Mouse (Mus musculus): ENCODE results near the gene Pik3c2g. TPM values are rescaled to one million over a fixed set of nuclear protein-coding genes. Genes with fewer than 3 reads are reported as not detected.

Gene Pik3c2g
- polyA plus RNA-seq, 1 experiment: 0.02 TPM

- Histone ChIP-seq H3K4me1 (ENCODE audit: control insufficient read depth, insufficient read depth, low read length) (no peaks in the 10 kb centered on the region), H3K27ac (ENCODE audit: insufficient read depth, low read length) (no peak overlapping the region), H3K4me3 (ENCODE audit: insufficient read depth, low read length) (no peak overlapping the region)
- TF ChIP-seq POLR2A (IDR thresholded peaks at IDR 0.05; ENCODE audit: extremely low read depth, insufficient read depth, low read length) (no peak), CTCF (IDR thresholded peaks at IDR 0.05; ENCODE audit: extremely low read depth, insufficient read depth, low read length) (no peak)
Observed at GRCm38 (mm10) chr6:139851705-139852603, 264.9 kb downstream of the Pik3c2g start.

DNA sequence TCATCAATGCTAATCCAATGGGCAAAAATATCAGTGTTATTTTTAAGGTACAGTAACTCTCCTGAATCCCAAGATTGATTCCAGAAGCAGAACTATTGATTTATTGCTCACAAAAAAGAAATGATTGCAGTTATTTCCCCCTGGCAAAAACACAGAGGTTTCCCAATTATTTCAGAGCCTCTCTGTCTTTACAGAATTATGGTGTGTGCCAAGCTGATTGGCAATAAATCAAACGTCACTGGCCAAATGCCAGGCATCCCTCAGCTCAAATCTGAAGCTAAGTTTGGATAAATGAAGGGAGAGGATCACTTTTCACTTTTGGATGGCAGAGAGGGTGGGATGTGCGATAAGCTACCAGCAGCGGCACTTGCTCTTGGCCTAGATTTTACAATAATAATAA is 265.8 kb downstream of the Pik3c2g start:
- TF ChIP-seq CTCF (IDR thresholded peaks at IDR 0.05; ENCODE audit: extremely low read depth, insufficient read depth, low read length) (no peak), POLR2A (IDR thresholded peaks at IDR 0.05; ENCODE audit: extremely low read depth, insufficient read depth, low read length) (no peak)
- H3K27ac ChIP-seq (ENCODE audit: insufficient read depth, low read length): no peak overlapping the region
- no peak overlapping the region for H3K4me3 ChIP-seq (ENCODE audit: insufficient read depth, low read length)
- no peaks in the 10 kb centered on the region for H3K4me1 ChIP-seq (ENCODE audit: control insufficient read depth, insufficient read depth, low read length)

GRCm38 (mm10) chr6:139860141-139860540 is 273.1 kb downstream of the Pik3c2g start:
- Histone ChIP-seq H3K4me1 (ENCODE audit: control insufficient read depth, insufficient read depth, low read length) (no peaks in the 10 kb centered on the region), H3K27ac (ENCODE audit: insufficient read depth, low read length) (no peak overlapping the region), H3K4me3 (ENCODE audit: insufficient read depth, low read length) (no peak overlapping the region)
- no peak for TF ChIP-seq CTCF (IDR thresholded peaks at IDR 0.05; ENCODE audit: extremely low read depth, insufficient read depth, low read length)
- no peak for TF ChIP-seq POLR2A (IDR thresholded peaks at IDR 0.05; ENCODE audit: extremely low read depth, insufficient read depth, low read length)

- Histone ChIP-seq H3K4me1 (ENCODE audit: control insufficient read depth, insufficient read depth, low read length) (no peaks in the 10 kb centered on the region), H3K4me3 (ENCODE audit: insufficient read depth, low read length) (no peak overlapping the region), H3K27ac (ENCODE audit: insufficient read depth, low read length) (no peak overlapping the region)
- TF ChIP-seq POLR2A (IDR thresholded peaks at IDR 0.05; ENCODE audit: extremely low read depth, insufficient read depth, low read length) (no peak), CTCF (IDR thresholded peaks at IDR 0.05; ENCODE audit: extremely low read depth, insufficient read depth, low read length) (no peak)
Observed at GRCm38 (mm10) chr6:139861534-139861933, 274.5 kb downstream of the Pik3c2g start.

DNA sequence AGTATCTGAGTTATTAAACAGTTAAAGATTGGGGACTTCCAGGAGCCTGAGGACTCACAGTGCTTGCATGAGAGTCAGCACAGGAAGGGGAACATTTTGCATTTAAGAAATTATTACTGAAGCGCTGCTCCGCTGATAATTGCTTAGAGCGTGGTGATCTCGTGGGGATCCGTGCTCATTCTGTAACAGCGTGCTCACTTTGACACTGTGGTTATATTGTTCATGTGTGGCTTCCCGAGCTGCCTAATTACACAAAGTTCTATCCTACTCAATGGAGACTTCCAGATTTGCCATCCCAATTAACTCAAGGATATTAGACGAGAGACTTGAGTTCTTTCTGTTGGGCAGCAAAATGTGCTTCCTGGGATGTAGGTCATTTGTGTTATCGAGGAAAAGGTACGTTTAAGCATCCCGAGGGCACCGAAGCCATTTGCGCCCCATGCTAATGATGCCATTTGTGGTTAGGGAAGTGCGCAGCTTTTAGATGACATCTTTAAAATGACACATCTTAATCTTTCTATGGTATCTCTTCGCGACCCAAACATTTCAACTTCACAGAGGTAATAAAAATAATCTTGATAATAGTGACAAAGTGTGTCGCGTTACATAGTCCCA is 278.1 kb downstream of the Pik3c2g start:
- Histone ChIP-seq H3K27ac (ENCODE audit: insufficient read depth, low read length) (no peak overlapping the region), H3K4me3 (ENCODE audit: insufficient read depth, low read length) (no peak overlapping the region), H3K4me1 (ENCODE audit: control insufficient read depth, insufficient read depth, low read length) (no peaks in the 10 kb centered on the region)
- no peak for TF ChIP-seq CTCF (IDR thresholded peaks at IDR 0.05; ENCODE audit: extremely low read depth, insufficient read depth, low read length)
- no peak for TF ChIP-seq POLR2A (IDR thresholded peaks at IDR 0.05; ENCODE audit: extremely low read depth, insufficient read depth, low read length)

DNA sequence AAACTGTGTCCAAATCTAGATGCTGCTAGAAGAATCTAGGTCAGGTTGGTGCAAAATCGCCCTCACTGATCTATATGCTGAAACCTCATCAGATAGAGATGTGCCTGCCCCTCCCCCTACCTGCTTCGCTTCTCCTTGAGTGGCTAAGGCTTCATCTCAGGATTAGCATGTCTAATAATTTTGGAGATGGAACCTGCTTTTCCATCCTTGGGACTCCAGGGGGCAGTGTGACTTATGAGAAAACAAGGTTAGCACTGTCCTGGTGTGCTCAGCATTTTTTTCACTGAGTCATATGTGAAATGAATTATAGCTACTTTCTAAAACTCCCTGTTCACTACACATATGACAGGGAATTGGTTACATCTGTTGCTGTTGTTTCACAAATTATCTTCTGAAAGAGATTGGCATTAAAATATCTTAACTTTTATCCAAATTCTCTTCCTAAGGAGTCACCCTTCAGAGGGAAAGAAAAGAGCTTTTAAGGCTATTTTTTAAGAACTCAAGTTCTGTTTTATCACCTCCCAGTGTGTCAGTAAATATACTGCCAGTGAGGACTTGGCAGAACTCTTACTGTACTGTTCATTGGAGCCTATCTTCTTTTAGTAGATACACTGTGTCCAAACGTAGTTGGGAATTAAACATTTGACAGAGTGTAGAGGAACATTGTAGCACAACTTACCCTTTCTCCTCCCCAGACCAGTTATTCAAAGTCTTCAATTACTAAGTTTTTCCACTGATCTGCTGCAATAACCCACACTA is 287.6 kb downstream of the Pik3c2g start:
- peaks cover 1% of the 10 kb centered on the region; the same call in 1 of the 2 replicates for H3K4me1 ChIP-seq (ENCODE audit: control insufficient read depth, insufficient read depth, low read length)
- no peak overlapping the region for H3K4me3 ChIP-seq (ENCODE audit: insufficient read depth, low read length)
- TF ChIP-seq CTCF (IDR thresholded peaks at IDR 0.05; ENCODE audit: extremely low read depth, insufficient read depth, low read length): peak; percentile 57
- no peak for TF ChIP-seq POLR2A (IDR thresholded peaks at IDR 0.05; ENCODE audit: extremely low read depth, insufficient read depth, low read length)
- H3K27ac ChIP-seq (ENCODE audit: insufficient read depth, low read length): no peak overlapping the region

- Histone ChIP-seq H3K27ac (ENCODE audit: insufficient read depth, low read length) (no peak overlapping the region), H3K4me3 (ENCODE audit: insufficient read depth, low read length) (no peak overlapping the region), H3K4me1 (ENCODE audit: control insufficient read depth, insufficient read depth, low read length) (peaks cover 1% of the 10 kb centered on the region; the same call in 1 of the 2 replicates)
- TF ChIP-seq CTCF (IDR thresholded peaks at IDR 0.05; ENCODE audit: extremely low read depth, insufficient read depth, low read length) (no peak), POLR2A (IDR thresholded peaks at IDR 0.05; ENCODE audit: extremely low read depth, insufficient read depth, low read length) (no peak)
Observed at GRCm38 (mm10) chr6:139876691-139877090, 289.7 kb downstream of the Pik3c2g start.

DNA sequence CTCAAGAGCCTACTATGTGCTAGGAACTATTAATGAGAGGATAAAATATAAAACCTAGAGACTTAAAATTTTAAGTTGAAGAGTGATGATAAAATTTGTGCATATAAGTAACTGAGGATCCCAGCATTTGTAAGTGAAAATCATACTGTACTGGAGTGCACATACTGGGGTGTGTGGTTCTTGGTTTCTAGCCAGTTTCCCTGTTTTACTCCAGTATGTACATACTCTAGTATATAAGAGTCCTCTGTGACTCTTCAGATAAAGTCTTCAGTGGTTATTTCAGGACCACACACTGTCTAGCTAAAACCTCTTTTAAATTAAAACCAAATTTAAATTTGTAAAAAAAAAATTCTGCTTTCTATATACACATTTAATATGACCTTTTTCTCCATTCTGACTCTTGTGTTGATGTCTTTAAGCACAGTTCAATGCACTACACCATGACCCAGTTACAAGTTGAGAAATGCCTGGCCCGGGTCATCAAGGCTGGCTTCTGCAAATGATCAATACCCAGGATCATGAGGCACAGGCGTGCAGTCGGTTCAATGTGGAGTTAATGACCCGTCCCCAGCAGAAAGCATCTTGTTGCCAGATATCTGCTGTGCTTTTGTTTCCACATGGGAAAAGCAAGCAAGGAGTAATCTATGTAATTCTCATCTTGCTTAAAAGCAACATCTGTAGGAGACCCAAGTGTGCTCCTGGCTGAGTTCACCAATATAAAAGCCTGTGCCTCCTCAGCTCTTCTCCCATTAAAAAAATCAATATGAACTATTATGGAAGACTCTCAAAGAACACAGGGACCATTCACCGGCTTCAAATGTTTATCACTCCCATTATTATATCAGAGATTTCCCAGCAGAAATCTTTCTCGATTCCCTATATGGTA is 290.7 kb downstream of the Pik3c2g start:
- no peak overlapping the region for H3K27ac ChIP-seq (ENCODE audit: insufficient read depth, low read length)

DNA sequence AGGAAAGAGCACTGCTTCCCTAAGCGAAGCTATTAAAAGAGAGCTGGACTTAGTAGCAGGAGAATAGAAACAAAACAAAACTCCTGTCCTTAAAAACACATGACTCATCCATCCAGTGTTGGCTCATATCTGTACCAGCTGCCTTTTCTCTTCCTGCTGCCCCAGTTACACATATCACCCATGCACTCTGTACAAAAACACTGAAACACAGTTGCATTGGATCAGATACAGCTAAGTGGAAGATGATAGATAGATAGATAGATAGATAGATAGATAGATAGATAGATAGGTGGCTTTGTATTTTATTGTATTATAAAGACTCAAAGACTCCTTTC is 291.3 kb downstream of the Pik3c2g start:
- TF ChIP-seq POLR2A (IDR thresholded peaks at IDR 0.05; ENCODE audit: extremely low read depth, insufficient read depth, low read length) (no peak), CTCF (IDR thresholded peaks at IDR 0.05; ENCODE audit: extremely low read depth, insufficient read depth, low read length) (no peak)
- H3K4me1 ChIP-seq (ENCODE audit: control insufficient read depth, insufficient read depth, low read length): peaks cover 1% of the 10 kb centered on the region; the same call in 1 of the 2 replicates
- H3K4me3 ChIP-seq (ENCODE audit: insufficient read depth, low read length): no peak overlapping the region
- H3K27ac ChIP-seq (ENCODE audit: insufficient read depth, low read length): no peak overlapping the region

More for the DNA sequence above, 290.7 kb downstream of the Pik3c2g start:
- H3K4me3 ChIP-seq (ENCODE audit: insufficient read depth, low read length): no peak overlapping the region
- TF ChIP-seq CTCF (IDR thresholded peaks at IDR 0.05; ENCODE audit: extremely low read depth, insufficient read depth, low read length): no peak
- peaks cover 1% of the 10 kb centered on the region; the same call in 1 of the 2 replicates for H3K4me1 ChIP-seq (ENCODE audit: control insufficient read depth, insufficient read depth, low read length)
